9 mouse cellular contexts compared by ENCODE assay signal in genomic region chr7:133244601-133245000, GRCm38 (mm10).
DNase-seq lines count a peak whose midpoint lies in the region; ATAC-seq lines count a peak whose summit lies in the region.
"Had no signal": no experiment of that assay in that cellular context is flagged by ENCODE, and none has a peak within 500 bp of the region (broad histone marks: within the 10 kb centered on the region; RNA-seq: fewer than 3 reads in every experiment).

No protein-coding gene starts in this region.

- ATAC-seq in heart, embryonic 11.5 days (replicated peaks; ENCODE audit: insufficient number of reproducible peaks, low FRiP score, low TSS enrichment), result no peak
- ATAC-seq in limb, embryonic 12.5 days (ENCODE audit: insufficient number of reproducible peaks, insufficient read depth, low FRiP score, low TSS enrichment, low read depth), result no peak

- no peaks in the 10 kb centered on the region for H3K9me3 ChIP-seq in heart, embryonic 11.5 days (replicated peaks; ENCODE audit: control insufficient read depth, low read length)
- no peaks in the 10 kb centered on the region for H3K9me3 ChIP-seq in limb, embryonic 12.5 days
- H3K9me3 ChIP-seq in limb, embryonic 10.5 days (replicated peaks), result no peaks in the 10 kb centered on the region

- DNase-seq in heart, adult 11 months, result peak; percentile 75
- DNase-seq in limb, embryonic 10.5 days (ENCODE audit: low spot score), result no peak
- DNase-seq in layer of hippocampus, adult 8-10 months (ENCODE audit: low spot score in 2 of 2), result peak; percentile 37 to 44
- DNase-seq in right cerebral cortex, postnatal 14 days, result peak; percentile 28
- no peak for DNase-seq in ovary, adult 18-20 months (ENCODE audit: low spot score)
- no peak for DNase-seq in cerebellum, adult 9-11 months
- DNase-seq: spleen, adult 18-20 months had no signal

- H3K27ac ChIP-seq in heart, embryonic 11.5 days (ENCODE audit: low read depth, low read length), result no peak overlapping the region
- H3K27ac ChIP-seq in limb, embryonic 12.5 days, result no peak overlapping the region
- H3K27ac ChIP-seq in limb, embryonic 10.5 days, result no peak overlapping the region

- no peaks in the 10 kb centered on the region for H3K4me1 ChIP-seq in heart, embryonic 11.5 days (ENCODE audit: control insufficient read depth, insufficient read depth, low read length)
- no peaks in the 10 kb centered on the region for H3K4me1 ChIP-seq in limb, embryonic 12.5 days (replicated peaks)
- H3K4me1 ChIP-seq in limb, embryonic 10.5 days, result peaks cover 4% of the 10 kb centered on the region; the same call in 1 of the 2 replicates

- peaks cover 4% of the 10 kb centered on the region for H3K27me3 ChIP-seq in heart, embryonic 11.5 days (ENCODE audit: control insufficient read depth, insufficient read depth, low read length)
- no peaks in the 10 kb centered on the region for H3K27me3 ChIP-seq in limb, embryonic 12.5 days
- no peaks in the 10 kb centered on the region for H3K27me3 ChIP-seq in limb, embryonic 10.5 days (ENCODE audit: low read depth, poor library complexity, severe bottlenecking)

- no peak overlapping the region for H3K4me2 ChIP-seq in heart, embryonic 11.5 days
- peak overlapping the region; percentile 24; the same call in 1 of the 2 replicates for H3K4me2 ChIP-seq in limb, embryonic 12.5 days

- WGBS in heart, embryonic 11.5 days (ENCODE audit: insufficient replicate concordance), result 46% methylated on average over 11 of the region's 11 CpGs
- WGBS in limb, embryonic 12.5 days, result 42% methylated on average over 11 of the region's 11 CpGs
- 56% methylated on average over 11 of the region's 11 CpGs for WGBS in limb, embryonic 10.5 days

- H3K9ac ChIP-seq in heart, embryonic 11.5 days (ENCODE audit: low read depth, low read length), result no peak overlapping the region
- no peak overlapping the region for H3K9ac ChIP-seq in limb, embryonic 12.5 days (replicated peaks)

- H3K4me3 ChIP-seq in heart, embryonic 11.5 days (ENCODE audit: low read depth, low read length), result no peak overlapping the region
- no peak overlapping the region for H3K4me3 ChIP-seq in limb, embryonic 12.5 days (replicated peaks)
- no peak overlapping the region for H3K4me3 ChIP-seq in limb, embryonic 10.5 days

- no peaks in the 10 kb centered on the region for H3K36me3 ChIP-seq in heart, embryonic 11.5 days (ENCODE audit: control insufficient read depth, insufficient read depth, low read length)
- no peaks in the 10 kb centered on the region for H3K36me3 ChIP-seq in limb, embryonic 12.5 days
- no peaks in the 10 kb centered on the region for H3K36me3 ChIP-seq in limb, embryonic 10.5 days

Comparison
In these comparisons a context has a peak if more than half of its experiments do, and no peak if none do; other contexts are left out.
1. DNase-seq: peak in heart, adult 11 months (single experiment), layer of hippocampus, adult 8-10 months (2 of 2) and right cerebral cortex, postnatal 14 days (single experiment); none in limb, embryonic 10.5 days (single experiment), ovary, adult 18-20 months (single experiment) and cerebellum, adult 9-11 months (single experiment).